Mouse (Mus musculus): Measurements from ENCODE around the gene Kcnq4. TPM values are rescaled to one million over a fixed set of nuclear protein-coding genes. Genes with fewer than 3 reads are reported as not detected.

Gene Kcnq4
- polyA plus RNA-seq, 1 experiment from 2014 or later = 4.7 TPM

GRCm38 (mm10) chr4:120692717-120693116 lies 55.7 kb downstream of the Kcnq4 start:
- Histone ChIP-seq H3K27me3 (ENCODE audit: control insufficient read depth, insufficient read depth, low read depth, low read length) (no peaks in the 10 kb centered on the region), H3K36me3 (ENCODE audit: control insufficient read depth, insufficient read depth, low read length) (no peaks in the 10 kb centered on the region; the same call in 1 of the 2 replicates), H3K9ac (ENCODE audit: low read length) (no peak overlapping the region), H3K27ac (ENCODE audit: low read length) (no peak overlapping the region), H3K9me3 (ENCODE audit: control insufficient read depth, low read length) (no peaks in the 10 kb centered on the region), H3K4me3 (ENCODE audit: low read length) (no peak overlapping the region), H3K4me1 (replicated peaks; ENCODE audit: control insufficient read depth, insufficient read depth, low read length) (no peaks in the 10 kb centered on the region; the same call in 1 of the 2 replicates), H3K4me2 (ENCODE audit: low read depth, low read length) (no peak overlapping the region)
- WGBS = 44% methylated on average over 10 of the region's 10 CpGs
- no peak; the same call in 1 of the 2 replicates for ATAC-seq (ENCODE audit: low read depth)

- no peaks in the 10 kb centered on the region for H3K27me3 ChIP-seq (ENCODE audit: control insufficient read depth, insufficient read depth, low read depth, low read length)
- H3K4me1 ChIP-seq (replicated peaks; ENCODE audit: control insufficient read depth, insufficient read depth, low read length) = peaks cover 2% of the 10 kb centered on the region; the same call in 1 of the 2 replicates
- H3K36me3 ChIP-seq (ENCODE audit: control insufficient read depth, insufficient read depth, low read length) = no peaks in the 10 kb centered on the region
- H3K4me2 ChIP-seq (ENCODE audit: low read depth, low read length) = no peak overlapping the region
- 70% methylated on average over 6 of the region's 6 CpGs for WGBS
- no peak overlapping the region for H3K27ac ChIP-seq (ENCODE audit: low read length)
- H3K9ac ChIP-seq (ENCODE audit: low read length) = no peak overlapping the region
- no peaks in the 10 kb centered on the region for H3K9me3 ChIP-seq (ENCODE audit: control insufficient read depth, low read length)
- H3K4me3 ChIP-seq (ENCODE audit: low read length) = no peak overlapping the region
- ATAC-seq (ENCODE audit: low read depth) = no peak
Observed at GRCm38 (mm10) chr4:120689317-120689716, 59.1 kb downstream of the Kcnq4 start.

GRCm38 (mm10) chr4:120687282-120687681 lies 61.1 kb downstream of the Kcnq4 start:
- 46% methylated on average over 6 of the region's 6 CpGs for WGBS
- H3K27ac ChIP-seq (ENCODE audit: low read length) = no peak overlapping the region
- H3K4me2 ChIP-seq (ENCODE audit: low read depth, low read length) = no peak overlapping the region
- ATAC-seq (ENCODE audit: low read depth) = no peak
- peaks cover 2% of the 10 kb centered on the region; the same call in 1 of the 2 replicates for H3K4me1 ChIP-seq (replicated peaks; ENCODE audit: control insufficient read depth, insufficient read depth, low read length)
- no peaks in the 10 kb centered on the region for H3K27me3 ChIP-seq (ENCODE audit: control insufficient read depth, insufficient read depth, low read depth, low read length)
- no peaks in the 10 kb centered on the region for H3K9me3 ChIP-seq (ENCODE audit: control insufficient read depth, low read length)
- H3K36me3 ChIP-seq (ENCODE audit: control insufficient read depth, insufficient read depth, low read length) = no peaks in the 10 kb centered on the region
- H3K9ac ChIP-seq (ENCODE audit: low read length) = no peak overlapping the region
- H3K4me3 ChIP-seq (ENCODE audit: low read length) = no peak overlapping the region

GRCm38 (mm10) chr4:120683278-120683997 lies 65.0 kb downstream of the Kcnq4 start:
- Histone ChIP-seq H3K9me3 (ENCODE audit: control insufficient read depth, low read length) (no peaks in the 10 kb centered on the region), H3K9ac (ENCODE audit: low read length) (no peak overlapping the region), H3K27ac (ENCODE audit: low read length) (no peak overlapping the region), H3K4me3 (ENCODE audit: low read length) (no peak overlapping the region), H3K4me1 (replicated peaks; ENCODE audit: control insufficient read depth, insufficient read depth, low read length) (peaks cover 2% of the 10 kb centered on the region; the same call in 1 of the 2 replicates), H3K27me3 (ENCODE audit: control insufficient read depth, insufficient read depth, low read depth, low read length) (no peaks in the 10 kb centered on the region), H3K4me2 (ENCODE audit: low read depth, low read length) (no peak overlapping the region), H3K36me3 (ENCODE audit: control insufficient read depth, insufficient read depth, low read length) (no peaks in the 10 kb centered on the region)
- 39% methylated on average over 9 of the region's 9 CpGs for WGBS
- no peak for ATAC-seq (ENCODE audit: low read depth)

GRCm38 (mm10) chr4:120682168-120682567 lies 66.2 kb downstream of the Kcnq4 start:
- Histone ChIP-seq H3K9me3 (ENCODE audit: control insufficient read depth, low read length) (no peaks in the 10 kb centered on the region), H3K27me3 (ENCODE audit: control insufficient read depth, insufficient read depth, low read depth, low read length) (no peaks in the 10 kb centered on the region), H3K27ac (ENCODE audit: low read length) (no peak overlapping the region), H3K4me2 (ENCODE audit: low read depth, low read length) (no peak overlapping the region), H3K36me3 (ENCODE audit: control insufficient read depth, insufficient read depth, low read length) (no peaks in the 10 kb centered on the region), H3K4me3 (ENCODE audit: low read length) (no peak overlapping the region), H3K9ac (ENCODE audit: low read length) (no peak overlapping the region), H3K4me1 (replicated peaks; ENCODE audit: control insufficient read depth, insufficient read depth, low read length) (no peaks in the 10 kb centered on the region)
- 37% methylated on average over 10 of the region's 10 CpGs for whole genome bisulfite sequencing
- ATAC-seq (ENCODE audit: low read depth) = no peak

GRCm38 (mm10) chr4:120680953-120681352 lies 67.5 kb downstream of the Kcnq4 start:
- no peak for ATAC-seq (ENCODE audit: low read depth)
- H3K4me3 ChIP-seq (ENCODE audit: low read length) = no peak overlapping the region
- no peaks in the 10 kb centered on the region for H3K4me1 ChIP-seq (replicated peaks; ENCODE audit: control insufficient read depth, insufficient read depth, low read length)
- H3K4me2 ChIP-seq (ENCODE audit: low read depth, low read length) = no peak overlapping the region
- no peak overlapping the region for H3K27ac ChIP-seq (ENCODE audit: low read length)
- H3K36me3 ChIP-seq (ENCODE audit: control insufficient read depth, insufficient read depth, low read length) = no peaks in the 10 kb centered on the region
- no peak overlapping the region for H3K9ac ChIP-seq (ENCODE audit: low read length)
- no peaks in the 10 kb centered on the region for H3K9me3 ChIP-seq (ENCODE audit: control insufficient read depth, low read length)
- H3K27me3 ChIP-seq (ENCODE audit: control insufficient read depth, insufficient read depth, low read depth, low read length) = no peaks in the 10 kb centered on the region
- 47% methylated on average over 7 of the region's 7 CpGs for WGBS

GRCm38 (mm10) chr4:120675640-120676039 lies 72.8 kb downstream of the Kcnq4 start:
- H3K4me1 ChIP-seq (replicated peaks; ENCODE audit: control insufficient read depth, insufficient read depth, low read length) = no peaks in the 10 kb centered on the region
- no peak overlapping the region for H3K27ac ChIP-seq (ENCODE audit: low read length)
- 55% methylated on average over 2 of the region's 2 CpGs for WGBS
- no peak overlapping the region for H3K4me3 ChIP-seq (ENCODE audit: low read length)
- H3K9me3 ChIP-seq (ENCODE audit: control insufficient read depth, low read length) = no peaks in the 10 kb centered on the region
- no peak for ATAC-seq (ENCODE audit: low read depth)
- H3K4me2 ChIP-seq (ENCODE audit: low read depth, low read length) = no peak overlapping the region
- H3K27me3 ChIP-seq (ENCODE audit: control insufficient read depth, insufficient read depth, low read depth, low read length) = peaks cover 2% of the 10 kb centered on the region; the same call in 1 of the 2 replicates
- no peaks in the 10 kb centered on the region for H3K36me3 ChIP-seq (ENCODE audit: control insufficient read depth, insufficient read depth, low read length)
- no peak overlapping the region for H3K9ac ChIP-seq (ENCODE audit: low read length)

GRCm38 (mm10) chr4:120674775-120675451 lies 73.5 kb downstream of the Kcnq4 start:
- H3K36me3 ChIP-seq (ENCODE audit: control insufficient read depth, insufficient read depth, low read length) = no peaks in the 10 kb centered on the region
- WGBS = 61% methylated on average over 8 of the region's 8 CpGs
- no peak overlapping the region for H3K4me3 ChIP-seq (ENCODE audit: low read length)
- no peak for ATAC-seq (ENCODE audit: low read depth)
- no peak overlapping the region for H3K27ac ChIP-seq (ENCODE audit: low read length)
- H3K4me1 ChIP-seq (replicated peaks; ENCODE audit: control insufficient read depth, insufficient read depth, low read length) = no peaks in the 10 kb centered on the region
- no peak overlapping the region for H3K4me2 ChIP-seq (ENCODE audit: low read depth, low read length)
- H3K9ac ChIP-seq (ENCODE audit: low read length) = no peak overlapping the region
- peaks cover 2% of the 10 kb centered on the region; the same call in 1 of the 2 replicates for H3K27me3 ChIP-seq (ENCODE audit: control insufficient read depth, insufficient read depth, low read depth, low read length)
- H3K9me3 ChIP-seq (ENCODE audit: control insufficient read depth, low read length) = no peaks in the 10 kb centered on the region

- no peak for ATAC-seq (ENCODE audit: low read depth)
- 81% methylated on average over 3 of the region's 3 CpGs for WGBS
Observed at GRCm38 (mm10) chr4:120673606-120674005, 74.8 kb downstream of the Kcnq4 start.

More at GRCm38 (mm10) chr4:120673606-120674005, 74.8 kb downstream of the Kcnq4 start:
- Histone ChIP-seq H3K27me3 (ENCODE audit: control insufficient read depth, insufficient read depth, low read depth, low read length) (peaks cover 2% of the 10 kb centered on the region; the same call in 1 of the 2 replicates), H3K4me2 (ENCODE audit: low read depth, low read length) (no peak overlapping the region), H3K4me1 (replicated peaks; ENCODE audit: control insufficient read depth, insufficient read depth, low read length) (no peaks in the 10 kb centered on the region), H3K36me3 (ENCODE audit: control insufficient read depth, insufficient read depth, low read length) (no peaks in the 10 kb centered on the region), H3K9ac (ENCODE audit: low read length) (no peak overlapping the region), H3K27ac (ENCODE audit: low read length) (no peak overlapping the region), H3K4me3 (ENCODE audit: low read length) (no peak overlapping the region), H3K9me3 (ENCODE audit: control insufficient read depth, low read length) (no peaks in the 10 kb centered on the region)

All from lung, embryonic 16.5 days (tissue).